Mouse (Mus musculus): ENCODE results near the gene Fubp1. TPM values are rescaled to one million over a fixed set of nuclear protein-coding genes. Genes with fewer than 3 reads are reported as not detected.

The Fubp1 gene
- 10 to 100 TPM; 68.1 to 80.6 TPM for total RNA-seq (2021)
- long read RNA-seq, experiment 1, full-length matches to known transcripts, result 28 of 56 reads
- long read RNA-seq, experiment 1, partial matches to known transcripts, result 3 of 56 reads
- long read RNA-seq, experiment 1, other reads (novel, unspliced or antisense), result 25 of 56 reads
- long read RNA-seq, experiment 2, full-length matches to known transcripts, result 22 of 39 reads
- long read RNA-seq, experiment 2, partial matches to known transcripts, result 0 of 39 reads
- long read RNA-seq, experiment 2, other reads (novel, unspliced or antisense), result 17 of 39 reads

DNA sequence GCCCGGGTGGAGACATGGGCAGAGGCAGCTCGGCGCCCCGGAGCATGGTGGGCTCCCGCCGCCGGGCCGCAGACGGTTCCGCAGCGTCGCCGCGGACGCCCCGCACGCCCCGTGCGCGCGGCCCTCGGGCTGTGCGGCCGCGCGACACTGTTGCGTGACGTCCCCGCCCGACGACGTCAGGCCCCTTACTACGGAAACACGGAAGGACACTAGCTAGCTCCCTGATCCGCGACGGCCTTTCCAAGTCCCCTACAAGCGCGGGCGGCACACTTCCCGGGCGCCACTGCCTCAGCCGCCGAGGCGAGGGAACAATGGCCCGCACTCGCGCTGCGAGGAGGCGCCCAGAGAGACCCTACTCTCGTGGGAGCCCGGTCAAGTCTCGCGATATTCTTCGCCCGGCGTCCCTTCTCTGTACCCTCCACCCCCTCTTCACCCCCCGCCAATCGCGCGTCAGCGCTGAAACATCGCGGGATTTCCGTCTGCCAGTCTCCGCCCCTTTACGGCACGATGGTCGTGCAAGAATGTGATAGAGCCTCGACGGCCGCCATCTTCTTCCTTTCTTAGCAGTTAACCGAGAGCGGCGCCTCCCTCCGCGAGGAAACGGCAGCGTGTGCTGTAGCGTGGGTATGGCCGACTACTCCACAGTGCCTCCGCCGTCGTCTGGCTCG lies at the start of gene Fubp1, which contains the start of gene Dnajb4:
TSS of gene Fubp1 (plus strand) at position 456 of the 668 bp plus-strand sequence.
TSS of gene Dnajb4 (minus strand) at position 336 of the 668 bp plus-strand sequence.
- intact Hi-C loops (cut with DNase I), result loop anchor here (2.0 to 10.0 kb wide), 3 partner anchors 17 to 295 kb away; no protein-coding TSS in a partner anchor
- peak; percentile 100 for DNase-seq

GRCm38 (mm10) chr3:152160607-152161006 lies 49.6 kb upstream of the Fubp1 start:
- intact Hi-C loops (cut with DNase I), result no loop called here

GRCm38 (mm10) chr3:152163320-152163719 lies 46.9 kb upstream of the Fubp1 start:
- intact Hi-C loops (cut with DNase I), result no loop called here
- DNase-seq, result no peak

More at GRCm38 (mm10) chr3:152160607-152161006, 49.6 kb upstream of the Fubp1 start:
- no peak for DNase-seq

DNA sequence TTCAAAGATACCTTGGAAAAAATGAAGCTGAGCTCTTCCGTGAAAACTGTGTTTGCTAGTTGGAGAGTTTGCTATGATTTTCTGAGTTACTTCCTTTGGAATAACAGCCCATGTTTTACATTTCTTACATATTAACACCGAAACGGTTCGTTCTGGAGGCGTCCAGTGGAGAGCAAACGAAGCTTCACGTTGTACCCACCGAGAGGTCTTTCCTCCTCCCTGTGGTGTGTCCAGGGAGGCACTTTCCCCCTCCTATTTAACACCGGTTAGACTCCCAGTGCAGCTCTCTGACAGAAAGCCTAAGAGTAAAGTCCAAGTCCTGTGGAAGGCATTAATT lies 45.2 kb upstream of the Fubp1 start:
- intact Hi-C loops (cut with DNase I), result no loop called here
- DNase-seq, result no peak

DNA sequence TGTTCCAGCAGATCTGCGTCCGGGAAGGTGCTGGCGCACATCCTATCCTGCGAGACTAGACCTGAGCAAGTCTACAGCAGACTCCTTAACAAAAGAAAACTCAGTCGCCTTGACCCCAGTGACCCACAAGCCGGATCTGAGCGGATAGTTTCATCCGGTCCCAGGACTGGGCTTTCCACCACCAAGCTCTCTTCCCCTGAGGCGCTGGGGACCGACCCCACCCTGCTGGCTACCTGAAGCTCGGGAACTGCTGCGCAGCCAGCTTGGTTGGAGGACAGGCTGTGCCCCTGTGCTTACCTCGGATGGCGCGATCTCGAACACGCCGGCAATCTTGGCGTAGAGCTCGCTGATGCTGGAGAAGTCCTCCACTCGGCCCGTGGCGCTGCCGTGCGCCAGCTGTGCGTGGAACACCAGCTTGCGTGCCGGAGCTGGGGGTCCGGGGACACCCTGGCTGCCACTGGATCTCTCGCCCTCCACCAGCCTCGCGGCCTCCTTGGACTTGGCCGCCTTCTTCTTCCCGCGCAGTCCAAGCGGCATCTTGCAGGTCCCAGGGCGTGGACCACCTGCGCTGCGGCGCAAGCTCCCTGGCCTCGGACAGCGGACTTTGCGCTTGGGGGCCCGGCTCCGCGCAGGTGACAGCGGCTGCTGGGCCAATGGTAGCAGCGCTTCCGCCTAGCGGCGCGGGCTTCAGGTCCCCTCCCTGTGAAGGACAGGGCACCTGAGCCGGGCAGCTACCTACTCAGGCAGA lies 44.7 kb upstream of the Fubp1 start:
- intact Hi-C loops (cut with DNase I), result no loop called here
- peak; percentile 56 to 57 for DNase-seq

DNA sequence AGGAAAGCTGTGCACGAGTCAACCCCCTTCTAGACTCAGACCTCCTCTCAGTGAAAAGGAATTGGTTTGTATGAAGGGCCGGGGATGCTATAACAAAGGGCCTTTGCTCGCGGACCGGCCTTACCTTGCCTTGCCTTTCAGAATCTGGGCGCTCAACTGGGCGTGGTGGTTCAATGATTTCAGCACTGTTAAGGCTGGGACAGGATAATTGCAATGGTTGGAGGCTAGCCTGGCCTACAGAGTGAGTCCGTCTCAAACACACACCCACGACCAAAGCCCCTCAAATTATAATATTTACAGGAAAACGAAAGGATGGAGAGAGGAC lies 44.2 kb upstream of the Fubp1 start, which contains the start of gene Gipc2:
TSS of gene Gipc2 (minus strand) at position 132 of the 325 bp plus-strand sequence.
- intact Hi-C loops (cut with DNase I), result no loop called here
- no peak for DNase-seq

- intact Hi-C loops (cut with DNase I), result no loop called here
- no peak for DNase-seq
Measured at GRCm38 (mm10) chr3:152166699-152167451, 43.3 kb upstream of the Fubp1 start.

- no peak for DNase-seq
- intact Hi-C loops (cut with DNase I), result no loop called here
Measured at GRCm38 (mm10) chr3:152168007-152168406, 42.2 kb upstream of the Fubp1 start.

DNA sequence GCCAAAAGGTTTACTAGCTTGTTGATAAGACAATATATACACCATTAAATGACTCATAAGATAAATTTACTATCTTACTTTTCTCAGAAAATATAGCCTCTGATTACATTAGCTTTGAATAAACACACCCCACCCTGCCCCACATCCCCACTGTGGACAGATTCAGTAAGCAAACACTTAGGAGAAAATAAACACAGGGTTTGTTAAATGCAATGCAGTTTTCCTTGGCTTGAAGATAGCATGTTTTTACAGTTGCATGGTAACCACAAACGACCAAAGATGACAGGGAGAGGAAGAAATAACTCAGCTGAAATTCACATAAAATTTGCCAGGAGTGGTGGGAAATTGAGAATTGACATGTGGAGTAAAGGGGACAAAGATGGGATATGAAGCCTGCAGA lies 39.8 kb upstream of the Fubp1 start:
- intact Hi-C loops (cut with DNase I), result no loop called here
- no peak for DNase-seq

GRCm38 (mm10) chr3:152171236-152171635 lies 39.0 kb upstream of the Fubp1 start:
- DNase-seq, result no peak
- intact Hi-C loops (cut with DNase I), result no loop called here

- DNase-seq, result no peak
- intact Hi-C loops (cut with DNase I), result no loop called here
Measured at GRCm38 (mm10) chr3:152171862-152172261, 38.4 kb upstream of the Fubp1 start.

DNA sequence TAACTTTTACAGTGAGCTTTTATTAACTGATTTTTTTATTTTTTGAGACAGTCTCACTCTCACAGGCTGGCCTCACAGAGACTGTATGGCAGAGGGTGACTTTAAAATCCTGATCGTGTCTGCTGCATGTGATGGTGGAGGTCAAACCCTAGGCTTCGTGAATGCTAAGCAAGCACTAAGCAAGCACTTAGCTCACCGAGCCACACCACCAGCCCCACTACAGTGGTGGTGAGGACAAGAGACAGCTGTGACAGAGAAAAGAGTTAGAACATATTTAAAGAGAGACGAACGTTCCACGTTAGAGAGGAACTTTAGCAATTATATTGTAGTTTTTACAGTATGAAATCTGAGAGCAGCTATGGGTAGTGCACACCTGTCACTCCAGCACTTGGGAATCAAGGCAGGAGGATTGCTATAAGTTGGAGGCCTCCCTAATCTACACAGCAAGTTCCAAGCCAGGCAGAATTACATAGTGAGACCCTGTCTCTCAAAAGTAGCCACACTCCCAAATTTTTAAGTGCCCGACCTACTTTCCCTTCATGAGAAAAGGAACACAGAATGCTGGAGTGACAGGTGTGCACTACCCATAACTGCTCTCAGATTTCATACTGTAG lies 37.8 kb upstream of the Fubp1 start:
- intact Hi-C loops (cut with DNase I), result no loop called here
- DNase-seq, result no peak

DNA sequence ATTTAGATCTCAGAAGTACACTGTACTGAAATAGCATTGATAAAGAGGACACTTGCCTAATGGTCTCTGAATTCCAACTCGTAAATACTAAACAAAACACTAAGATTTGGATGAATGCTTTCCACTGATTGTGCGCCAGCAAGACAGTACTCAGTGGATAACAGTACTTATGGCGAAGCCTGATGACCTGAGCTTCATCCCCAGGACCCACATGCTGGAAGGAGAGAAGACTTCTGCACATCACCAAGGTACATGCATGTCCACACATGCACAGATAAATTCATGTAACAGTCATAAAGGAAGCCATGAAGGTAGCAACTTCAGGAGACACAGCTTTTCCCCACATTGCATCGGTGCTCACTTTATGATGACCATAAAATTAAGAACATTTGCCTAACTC lies 31.4 kb upstream of the Fubp1 start:
- no peak for DNase-seq
- intact Hi-C loops (cut with DNase I), result no loop called here

GRCm38 (mm10) chr3:152179285-152179684 lies 30.9 kb upstream of the Fubp1 start:
- no peak for DNase-seq
- intact Hi-C loops (cut with DNase I), result no loop called here

GRCm38 (mm10) chr3:152180624-152181023 lies 29.6 kb upstream of the Fubp1 start:
- no peak for DNase-seq
- intact Hi-C loops (cut with DNase I), result no loop called here

GRCm38 (mm10) chr3:152183522-152183921 lies 26.7 kb upstream of the Fubp1 start:
- intact Hi-C loops (cut with DNase I), result no loop called here
- no peak for DNase-seq

DNA sequence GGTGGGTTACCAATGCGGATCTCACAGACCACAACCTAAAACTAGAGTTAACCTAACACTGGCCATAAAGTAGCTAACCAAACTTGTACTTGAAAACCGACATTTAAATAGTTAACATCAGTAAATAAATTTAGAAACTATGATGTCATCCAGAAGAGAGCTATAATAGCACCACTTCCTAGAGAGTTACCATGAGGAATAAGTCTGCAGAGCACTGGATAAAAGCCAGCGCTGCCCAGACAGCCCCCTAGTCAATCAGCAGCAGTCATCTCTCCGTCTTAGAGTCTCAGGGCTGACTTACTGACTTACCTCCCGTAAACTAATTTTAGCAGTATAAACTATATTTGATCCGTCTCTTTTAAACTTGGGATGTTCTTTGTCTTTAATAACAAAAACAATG lies 24.1 kb upstream of the Fubp1 start:
- DNase-seq, result peak in 1 of 2 experiments; percentile 19
- intact Hi-C loops (cut with DNase I), result no loop called here

- DNase-seq, result no peak
- intact Hi-C loops (cut with DNase I), result no loop called here
Measured at GRCm38 (mm10) chr3:152189306-152189705, 20.9 kb upstream of the Fubp1 start.

- intact Hi-C loops (cut with DNase I), result loop anchor here (2.0 kb wide), 1 partner anchor 46 kb away; no protein-coding TSS in a partner anchor
- no peak for DNase-seq
Measured at GRCm38 (mm10) chr3:152190679-152191477, 19.3 kb upstream of the Fubp1 start.
